Mouse (Mus musculus): ENCODE results near the gene Dlx5. TPM values are rescaled to one million over a fixed set of nuclear protein-coding genes. Genes with fewer than 3 reads are reported as not detected.

The Dlx5 gene
- 0.98 and 1.5 TPM in 2 replicates for polyA plus RNA-seq (2016; fragmentation: Nextera tagmentation; extraction: Ambion mirVana)

DNA sequence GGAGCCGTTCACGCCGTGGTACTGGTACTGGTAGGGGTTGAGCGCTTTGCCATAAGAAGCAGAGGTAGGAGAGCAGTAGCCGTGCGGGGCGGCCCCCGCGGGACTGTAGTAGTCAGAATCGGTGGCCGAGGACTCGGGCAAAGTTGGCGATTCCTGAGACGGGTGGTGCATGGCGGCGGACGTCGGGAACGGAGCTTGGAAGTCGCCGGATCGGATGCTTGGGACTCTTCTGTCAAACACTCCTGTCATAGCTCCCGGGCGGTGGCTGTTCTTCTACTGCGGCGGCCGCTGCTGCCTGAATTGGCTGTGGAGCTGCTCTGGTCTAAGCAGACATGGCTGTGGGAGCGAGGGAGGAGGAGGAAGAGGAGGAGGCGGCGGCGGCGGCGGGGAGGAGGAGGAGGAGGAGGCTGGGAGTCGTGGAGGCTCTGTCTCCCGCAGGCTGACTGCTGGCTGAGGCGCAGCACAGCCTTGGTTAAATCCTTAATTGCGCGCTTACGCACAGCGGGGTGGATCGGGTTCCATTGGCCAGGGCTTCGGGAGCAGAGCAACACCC is at the start of gene Dlx5:
Dlx5 (minus strand) TSS at position 448 of the 553 bp plus-strand sequence.
- Histone ChIP-seq H3K36me3 (no peaks in the 10 kb centered on the region), H3K9ac (peak within 1 kb of the TSS; percentile 74), H3K4me3 (peak within 1 kb of the TSS; percentile 57), H3K27me3 (replicated peaks) (peaks cover 61% of the 10 kb centered on the region), H3K9me3 (replicated peaks) (no peaks in the 10 kb centered on the region), H3K4me1 (replicated peaks) (peaks cover 30% of the 10 kb centered on the region), H3K27ac (ENCODE audit: poor library complexity, severe bottlenecking) (no peak within 1 kb of the TSS), H3K4me2 (peak within 1 kb of the TSS; percentile 98)
- under 1% methylated on average over 39 of the region's 42 CpGs for WGBS
- no peak for ATAC-seq (ENCODE audit: insufficient number of reproducible peaks, low FRiP score)

DNA sequence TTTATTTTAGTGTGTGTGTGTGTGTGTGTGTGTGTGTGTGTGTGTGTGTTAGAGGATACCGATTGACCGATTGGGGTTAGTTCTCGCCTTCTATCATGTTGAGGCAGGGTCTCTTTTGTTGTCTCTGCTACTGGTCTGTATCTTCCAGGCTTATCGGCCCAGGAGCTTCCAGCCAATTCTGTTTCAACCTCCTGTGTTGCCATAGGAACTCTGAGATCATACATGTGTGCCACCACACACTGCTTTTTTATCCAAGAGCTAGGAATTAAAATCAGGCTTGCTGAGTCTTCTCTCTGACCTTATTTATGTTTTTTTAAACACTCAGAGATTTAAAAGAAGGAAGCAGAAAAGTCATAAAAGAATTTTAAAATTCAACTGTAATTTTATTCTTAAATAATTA is 49.6 kb upstream of the Dlx5 start:
- ATAC-seq (ENCODE audit: insufficient number of reproducible peaks, low FRiP score): no peak
- no peaks in the 10 kb centered on the region for H3K4me1 ChIP-seq (replicated peaks)
- H3K36me3 ChIP-seq: no peaks in the 10 kb centered on the region
- 0 out of 2 replicates have a peak, but pooled peaks cover 5% of the 10 kb centered on the region for H3K27me3 ChIP-seq (replicated peaks)
- no peak overlapping the region for H3K4me3 ChIP-seq
- H3K27ac ChIP-seq (ENCODE audit: poor library complexity, severe bottlenecking): no peak overlapping the region
- WGBS: 72% methylated on average over 4 of the region's 4 CpGs
- H3K9me3 ChIP-seq (replicated peaks): no peaks in the 10 kb centered on the region
- no peak overlapping the region for H3K9ac ChIP-seq
- H3K4me2 ChIP-seq: no peak overlapping the region

DNA sequence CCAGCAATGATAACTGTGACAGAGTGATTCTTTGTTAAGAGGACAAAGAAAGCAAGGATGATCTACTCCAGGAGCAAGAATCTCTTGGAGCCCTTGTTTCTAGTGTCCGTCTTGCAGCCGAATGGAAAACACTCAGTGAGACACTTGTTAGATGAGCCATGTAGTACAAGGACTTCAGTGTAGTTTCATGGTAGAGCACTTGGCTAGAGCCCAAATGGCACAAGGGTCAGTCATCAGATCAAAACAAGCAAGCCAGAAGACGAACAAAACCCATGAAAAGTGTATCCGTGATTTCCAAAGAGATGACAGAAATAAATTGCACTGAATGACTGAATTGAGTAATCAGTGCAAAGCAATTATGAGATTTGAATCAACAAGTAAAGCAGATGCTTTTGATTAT is 48.9 kb upstream of the Dlx5 start:
- H3K4me1 ChIP-seq (replicated peaks): no peaks in the 10 kb centered on the region
- no peak overlapping the region for H3K4me2 ChIP-seq
- H3K4me3 ChIP-seq: no peak overlapping the region
- 0 out of 2 replicates have a peak, but pooled peaks cover 5% of the 10 kb centered on the region for H3K27me3 ChIP-seq (replicated peaks)
- no peak for ATAC-seq (ENCODE audit: insufficient number of reproducible peaks, low FRiP score)
- H3K9ac ChIP-seq: no peak overlapping the region
- no peak overlapping the region for H3K27ac ChIP-seq (ENCODE audit: poor library complexity, severe bottlenecking)
- WGBS: 86% methylated on average over 4 of the region's 4 CpGs
- H3K9me3 ChIP-seq (replicated peaks): no peaks in the 10 kb centered on the region
- no peaks in the 10 kb centered on the region for H3K36me3 ChIP-seq

DNA sequence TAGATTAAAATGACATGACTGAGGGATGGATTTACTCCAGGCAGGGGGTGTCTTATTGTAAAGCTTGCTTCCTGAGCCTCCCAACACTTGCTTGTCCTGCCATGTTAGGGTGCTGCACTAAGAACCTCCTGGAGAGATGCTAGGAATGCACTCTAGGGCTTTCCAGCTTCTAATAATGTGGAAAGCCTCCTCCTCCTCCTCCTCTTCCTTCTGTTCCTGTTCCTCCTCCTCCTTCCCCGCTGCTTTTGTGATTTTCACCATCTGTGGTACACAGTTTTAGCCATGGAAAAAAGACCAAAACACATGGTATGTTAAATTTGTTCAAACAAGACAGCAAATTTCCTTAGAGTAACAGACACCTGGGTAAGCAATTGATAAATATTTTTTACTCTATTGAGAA is 43.4 kb upstream of the Dlx5 start:
- 55% methylated on average over 1 of the region's 1 CpGs for WGBS
- ATAC-seq (ENCODE audit: insufficient number of reproducible peaks, low FRiP score): no peak
- Histone ChIP-seq H3K4me3 (no peak overlapping the region), H3K9ac (no peak overlapping the region), H3K27me3 (replicated peaks) (0 out of 2 replicates have a peak, but pooled peaks cover 5% of the 10 kb centered on the region), H3K9me3 (replicated peaks) (no peaks in the 10 kb centered on the region), H3K27ac (ENCODE audit: poor library complexity, severe bottlenecking) (no peak overlapping the region), H3K4me2 (no peak overlapping the region), H3K4me1 (replicated peaks) (no peaks in the 10 kb centered on the region), H3K36me3 (no peaks in the 10 kb centered on the region)

DNA sequence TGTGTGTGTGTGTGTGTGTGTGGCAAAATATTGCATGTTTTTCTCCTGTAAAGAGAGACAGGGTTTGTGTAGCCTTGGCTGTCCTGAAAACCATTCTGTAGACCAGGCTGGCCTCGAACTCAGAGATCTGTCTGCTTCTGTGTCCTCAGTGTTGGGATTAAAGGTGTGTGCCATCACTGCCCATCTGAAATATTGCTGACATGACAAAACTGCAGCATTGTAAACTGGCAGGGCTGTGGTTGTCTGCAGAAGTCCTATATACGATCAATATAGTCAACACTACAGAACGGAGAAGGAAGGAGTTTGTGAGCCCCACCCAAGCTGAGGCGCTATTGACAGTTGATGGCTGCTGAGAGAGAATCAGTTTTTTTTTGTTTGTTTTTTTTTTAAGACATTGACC is 35.4 kb upstream of the Dlx5 start:
- ATAC-seq (ENCODE audit: insufficient number of reproducible peaks, low FRiP score): no peak
- no peak overlapping the region for H3K9ac ChIP-seq
- no peaks in the 10 kb centered on the region for H3K27me3 ChIP-seq (replicated peaks)
- H3K27ac ChIP-seq (ENCODE audit: poor library complexity, severe bottlenecking): no peak overlapping the region
- H3K4me2 ChIP-seq: no peak overlapping the region
- H3K9me3 ChIP-seq (replicated peaks): no peaks in the 10 kb centered on the region
- no peak overlapping the region for H3K4me3 ChIP-seq
- no peaks in the 10 kb centered on the region for H3K4me1 ChIP-seq (replicated peaks)
- 78% methylated on average over 4 of the region's 4 CpGs for WGBS
- no peaks in the 10 kb centered on the region for H3K36me3 ChIP-seq

DNA sequence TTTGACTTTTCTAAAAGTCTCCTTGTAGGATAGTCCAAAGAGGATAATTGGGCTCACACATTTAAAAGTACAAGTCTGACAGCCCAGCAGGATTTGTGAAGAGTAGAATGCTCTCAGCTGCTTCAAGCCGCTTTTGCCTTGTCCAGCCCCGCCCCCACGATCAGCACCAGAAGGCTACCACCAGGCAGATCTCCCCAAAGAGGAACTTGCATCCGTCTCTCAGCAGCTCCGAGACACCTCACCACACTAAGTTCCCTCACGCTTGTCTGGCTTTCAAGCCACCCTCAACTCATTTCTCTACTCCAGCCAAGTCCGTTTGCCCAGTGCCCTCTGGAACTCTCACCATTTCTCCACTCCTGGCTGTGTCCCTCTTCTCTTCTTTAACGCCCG is 33.6 kb upstream of the Dlx5 start:
- H3K27me3 ChIP-seq (replicated peaks): no peaks in the 10 kb centered on the region
- no peak overlapping the region for H3K4me2 ChIP-seq
- H3K4me1 ChIP-seq (replicated peaks): no peaks in the 10 kb centered on the region
- no peaks in the 10 kb centered on the region for H3K9me3 ChIP-seq (replicated peaks)
- 47% methylated on average over 9 of the region's 9 CpGs for WGBS
- ATAC-seq (ENCODE audit: insufficient number of reproducible peaks, low FRiP score): no peak
- no peaks in the 10 kb centered on the region for H3K36me3 ChIP-seq
- H3K9ac ChIP-seq: no peak overlapping the region
- no peak overlapping the region for H3K27ac ChIP-seq (ENCODE audit: poor library complexity, severe bottlenecking)
- H3K4me3 ChIP-seq: no peak overlapping the region

DNA sequence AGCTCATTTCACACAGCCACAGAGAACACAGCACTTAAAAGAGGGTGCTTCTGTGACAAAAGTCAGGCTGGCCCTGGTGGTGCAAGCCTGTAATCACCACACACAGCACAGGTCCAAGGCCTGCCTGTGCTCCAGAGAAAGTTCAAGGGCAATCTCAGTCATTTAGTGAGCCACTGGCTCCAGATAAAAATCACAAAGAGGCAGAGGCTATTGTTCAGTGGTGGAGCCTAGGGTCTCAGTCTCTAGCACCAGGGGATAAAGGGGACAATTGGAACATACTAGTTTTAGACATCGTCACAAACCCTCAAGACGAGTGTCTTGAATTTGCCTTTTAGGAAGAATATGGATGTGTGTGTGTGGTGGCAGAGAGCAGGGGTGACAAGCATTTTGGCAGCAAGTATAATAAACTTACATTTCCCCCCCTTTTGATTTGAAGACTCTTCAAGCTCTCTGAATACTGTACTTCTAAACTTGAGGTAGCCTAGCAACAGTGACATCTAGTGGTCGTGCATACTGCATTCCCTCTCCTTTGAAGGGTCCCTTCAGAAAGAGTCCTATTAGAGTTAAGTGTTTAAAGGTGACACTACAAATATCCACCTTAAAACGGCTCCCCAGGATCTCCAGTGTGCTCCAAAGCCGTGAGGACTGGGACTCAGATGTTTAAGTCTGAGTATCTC is 33.1 kb upstream of the Dlx5 start:
- Histone ChIP-seq H3K36me3 (no peaks in the 10 kb centered on the region), H3K9me3 (replicated peaks) (no peaks in the 10 kb centered on the region), H3K4me2 (no peak overlapping the region), H3K4me1 (replicated peaks) (no peaks in the 10 kb centered on the region), H3K4me3 (no peak overlapping the region), H3K9ac (no peak overlapping the region), H3K27me3 (replicated peaks) (no peaks in the 10 kb centered on the region), H3K27ac (ENCODE audit: poor library complexity, severe bottlenecking) (no peak overlapping the region)
- ATAC-seq (ENCODE audit: insufficient number of reproducible peaks, low FRiP score): no peak
- WGBS: 35% methylated on average over 5 of the region's 5 CpGs

DNA sequence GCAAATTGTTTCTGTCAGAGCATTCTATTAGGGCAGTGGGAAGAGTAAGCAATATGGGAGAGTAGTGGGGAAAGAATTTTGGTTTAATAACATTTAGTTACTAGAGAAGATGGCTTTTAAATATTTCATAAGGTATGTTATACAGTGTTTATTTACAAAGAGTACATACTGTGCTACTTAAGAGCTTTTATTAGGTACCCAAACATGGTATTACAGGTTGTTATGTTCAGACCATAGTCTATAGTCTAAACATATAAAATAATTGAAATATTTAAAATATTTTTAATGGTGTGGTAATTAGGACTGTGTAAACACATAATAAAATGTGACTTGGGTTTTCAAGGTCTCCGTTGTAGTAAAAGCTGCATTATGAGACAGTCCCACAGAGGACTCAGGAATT is 32.4 kb upstream of the Dlx5 start:
- Histone ChIP-seq H3K4me3 (no peak overlapping the region), H3K9ac (no peak overlapping the region), H3K27me3 (replicated peaks) (no peaks in the 10 kb centered on the region), H3K27ac (ENCODE audit: poor library complexity, severe bottlenecking) (no peak overlapping the region), H3K36me3 (no peaks in the 10 kb centered on the region), H3K4me1 (replicated peaks) (no peaks in the 10 kb centered on the region), H3K9me3 (replicated peaks) (no peaks in the 10 kb centered on the region), H3K4me2 (no peak overlapping the region)
- 67% methylated on average over 1 of the region's 1 CpGs for WGBS
- no peak for ATAC-seq (ENCODE audit: insufficient number of reproducible peaks, low FRiP score)

DNA sequence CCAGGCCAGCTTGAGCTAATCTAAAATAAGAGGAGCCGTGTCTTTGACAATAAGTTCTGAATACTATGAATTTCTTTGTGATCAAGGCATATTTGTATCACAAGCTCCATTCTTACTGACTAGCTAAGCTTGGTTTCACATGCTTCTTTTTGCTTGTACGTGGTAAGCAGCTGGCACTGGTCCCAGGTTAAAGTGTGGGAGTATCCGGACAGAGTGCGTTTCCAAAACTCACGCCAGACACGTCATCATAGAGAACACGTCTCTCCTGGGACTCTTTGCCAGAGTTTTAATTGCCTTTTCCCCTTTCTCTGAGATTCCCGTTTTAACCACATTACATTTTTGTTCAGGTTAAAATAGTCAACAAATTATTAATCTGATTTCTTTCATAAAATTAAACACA is 27.7 kb upstream of the Dlx5 start:
- H3K9ac ChIP-seq: no peak overlapping the region
- H3K4me1 ChIP-seq (replicated peaks): no peaks in the 10 kb centered on the region
- H3K27ac ChIP-seq (ENCODE audit: poor library complexity, severe bottlenecking): no peak overlapping the region
- H3K36me3 ChIP-seq: no peaks in the 10 kb centered on the region
- H3K27me3 ChIP-seq (replicated peaks): no peaks in the 10 kb centered on the region
- no peak overlapping the region for H3K4me3 ChIP-seq
- no peak overlapping the region for H3K4me2 ChIP-seq
- no peak for ATAC-seq (ENCODE audit: insufficient number of reproducible peaks, low FRiP score)
- no peaks in the 10 kb centered on the region for H3K9me3 ChIP-seq (replicated peaks)
- 60% methylated on average over 8 of the region's 8 CpGs for WGBS

DNA sequence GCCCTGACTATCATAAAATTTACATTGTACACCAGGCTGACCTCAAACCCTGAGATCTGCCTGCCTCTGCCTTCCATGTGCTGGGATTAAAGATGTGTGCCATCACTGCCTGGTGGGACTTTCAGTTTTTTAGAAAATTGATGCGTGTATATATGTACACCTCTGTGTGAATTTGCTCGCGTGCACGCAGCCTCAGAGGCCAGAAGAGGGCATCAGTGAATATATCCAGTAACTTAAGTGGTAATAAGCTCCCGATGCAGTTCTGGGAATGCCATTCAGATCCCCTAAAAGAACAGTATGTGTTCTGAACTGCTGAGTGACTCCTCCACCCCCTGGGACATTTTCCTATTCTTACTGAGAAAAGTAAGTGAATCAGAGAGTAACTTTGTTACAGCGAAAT is 8.2 kb upstream of the Dlx5 start:
- WGBS: 53% methylated on average over 6 of the region's 6 CpGs
- no peak for ATAC-seq (ENCODE audit: insufficient number of reproducible peaks, low FRiP score)

DNA sequence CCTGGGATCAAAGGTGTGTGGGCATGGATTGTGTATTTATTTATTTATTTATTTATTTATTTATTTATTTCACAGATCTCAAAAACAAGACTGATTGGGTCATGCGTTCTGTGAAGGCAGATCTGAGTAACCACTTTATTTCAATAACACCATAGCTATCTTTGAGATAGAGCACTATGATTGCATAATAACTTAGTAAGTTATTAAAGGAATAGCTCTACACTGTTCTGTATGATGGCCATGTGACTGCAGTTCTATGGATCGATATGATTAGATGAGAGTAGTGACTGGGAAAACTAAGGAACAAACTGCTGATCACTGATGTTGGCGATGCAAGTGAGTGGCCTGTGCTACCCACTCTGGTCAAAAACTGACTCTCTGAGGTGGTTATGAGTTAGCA is 4.3 kb upstream of the Dlx5 start:
- no peak for ATAC-seq (ENCODE audit: insufficient number of reproducible peaks, low FRiP score)
- Histone ChIP-seq H3K4me1 (replicated peaks) (peaks cover 3% of the 10 kb centered on the region), H3K4me2 (no peak overlapping the region), H3K4me3 (no peak overlapping the region), H3K27me3 (replicated peaks) (peaks cover 41% of the 10 kb centered on the region), H3K9me3 (replicated peaks) (no peaks in the 10 kb centered on the region), H3K36me3 (no peaks in the 10 kb centered on the region), H3K9ac (no peak overlapping the region), H3K27ac (ENCODE audit: poor library complexity, severe bottlenecking) (no peak overlapping the region)
- 70% methylated on average over 3 of the region's 3 CpGs for WGBS

More for the DNA sequence above, 8.2 kb upstream of the Dlx5 start:
- Histone ChIP-seq H3K9me3 (replicated peaks) (no peaks in the 10 kb centered on the region), H3K4me3 (no peak overlapping the region), H3K36me3 (no peaks in the 10 kb centered on the region), H3K4me1 (replicated peaks) (no peaks in the 10 kb centered on the region), H3K9ac (no peak overlapping the region), H3K4me2 (no peak overlapping the region), H3K27ac (ENCODE audit: poor library complexity, severe bottlenecking) (no peak overlapping the region), H3K27me3 (replicated peaks) (peaks cover 18% of the 10 kb centered on the region)

DNA sequence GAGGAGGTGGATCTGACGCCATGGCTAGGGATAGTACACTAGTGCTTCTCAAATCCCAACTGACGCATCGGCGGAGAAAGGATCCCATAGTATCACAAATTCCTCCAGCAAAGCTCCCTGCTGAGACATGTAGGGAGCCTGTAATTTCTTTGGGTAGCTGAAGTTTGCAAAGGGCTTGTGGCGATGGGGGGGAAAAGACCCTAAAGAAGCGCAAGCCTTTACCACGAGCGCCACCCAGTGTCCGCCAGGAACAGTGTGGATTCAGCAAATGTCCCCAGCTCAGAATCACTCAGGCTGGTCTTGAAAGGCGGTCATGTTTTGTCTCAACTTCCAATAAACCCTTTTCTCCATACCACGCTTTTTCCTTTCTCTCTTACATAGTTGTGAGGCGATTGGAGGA is 3.0 kb upstream of the Dlx5 start:
- WGBS: 4% methylated on average over 12 of the region's 12 CpGs
- peaks cover 49% of the 10 kb centered on the region for H3K27me3 ChIP-seq (replicated peaks)
- H3K27ac ChIP-seq (ENCODE audit: poor library complexity, severe bottlenecking): no peak overlapping the region
- H3K4me2 ChIP-seq: peak overlapping the region; percentile 22; the same call in 1 of the 2 replicates
- H3K4me1 ChIP-seq (replicated peaks): peaks cover 15% of the 10 kb centered on the region
- no peaks in the 10 kb centered on the region for H3K36me3 ChIP-seq
- no peaks in the 10 kb centered on the region for H3K9me3 ChIP-seq (replicated peaks)
- no peak overlapping the region for H3K4me3 ChIP-seq
- H3K9ac ChIP-seq: no peak overlapping the region
- no peak for ATAC-seq (ENCODE audit: insufficient number of reproducible peaks, low FRiP score)
